Mouse (Mus musculus) large intestine, adult 2 months (tissue): ENCODE data around the gene D17H6S53E. TPM values are rescaled to one million over a fixed set of nuclear protein-coding genes. Genes with fewer than 3 reads are reported as not detected.

Experiments
- DNase-seq: peaks from one replicate; pipeline ENCODE4 v3.0.0-alpha.2; 2012; ENCODE audit warnings: low read depth, low spot score
- WGBS: fragments of 180-500 bp; shearing (Covaris S2); methylation state at CpG from one replicate; pipeline ENCODE4 v1.1.7; 2018; 5-methylcytosine and 5-hydroxymethylcytosine counted together
- polyA plus RNA-seq: library from polyadenylated mRNA; depleted of rRNA; stranded (reverse); fragments of >200 nt; gene quantifications from 2 replicates; pipeline ENCODE4 v1.2.3, GENCODE M21; 2012; rRNA removed

The D17H6S53E gene
- polyA plus RNA-seq, 1 experiment: 11.7 TPM

GRCm38 (mm10) chr17:35174201-35174977 lies 48.2 kb downstream of the D17H6S53E start:
- 17% methylated on average over 8 of the region's 8 CpGs for WGBS
- DNase-seq: no peak

DNA sequence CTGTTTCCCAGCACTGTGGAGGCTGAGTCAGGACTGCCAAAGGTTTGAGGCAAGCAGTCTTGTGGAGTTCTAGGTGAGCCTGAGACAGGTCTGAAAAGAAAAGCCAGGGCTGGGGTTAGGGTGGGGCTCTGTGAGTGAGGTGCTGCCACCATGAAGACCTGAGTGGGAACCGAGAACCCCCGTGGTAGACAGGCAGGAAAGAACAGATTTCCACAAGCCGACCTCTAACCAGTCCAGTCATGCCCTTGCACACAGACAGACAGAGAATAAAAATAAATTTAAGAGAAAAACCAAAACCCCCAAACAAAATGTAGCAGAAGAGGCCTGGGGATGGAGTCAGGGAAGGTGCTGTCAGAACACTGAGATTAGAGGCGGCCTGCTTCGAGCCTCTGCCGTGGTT lies 49.2 kb downstream of the D17H6S53E start:
- 76% methylated on average over 6 of the region's 6 CpGs for WGBS
- no peak for DNase-seq

DNA sequence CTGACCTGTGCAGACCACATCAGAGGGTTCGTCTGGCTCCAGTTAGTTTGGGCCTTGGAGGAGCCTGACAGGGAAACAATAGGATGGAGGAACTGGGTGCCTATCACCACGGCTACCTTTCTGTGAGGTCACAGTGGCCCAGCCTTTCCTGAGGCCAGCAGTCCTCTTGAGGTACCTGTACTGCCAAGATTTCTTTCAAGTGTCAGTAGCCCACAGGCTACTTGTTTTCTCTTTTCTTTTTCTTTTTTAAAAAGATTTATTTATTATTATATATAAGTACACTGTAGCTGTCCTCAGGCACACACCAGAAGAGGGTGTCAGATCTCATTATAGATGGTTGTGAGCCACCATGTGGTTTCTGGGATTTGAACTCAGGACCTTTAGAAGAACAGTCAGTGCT lies 49.8 kb downstream of the D17H6S53E start, which contains the start of gene Aif1:
TSS of gene Aif1 (minus strand) at position 101 of the 400 bp plus-strand sequence.
- WGBS: 63% methylated on average over 2 of the region's 2 CpGs

More for the DNA sequence above, 49.8 kb downstream of the D17H6S53E start, which contains the start of gene Aif1:
- DNase-seq: no peak

Other genes with a start within 250 kb of the D17H6S53E start
- 4.7 and 5.8 TPM in 2 replicates for gene Zbtb12, start 246.9 kb upstream of the D17H6S53E start, polyA plus RNA-seq
- not detected in 2 replicates for gene Gm20547, start 244.3 kb upstream of the D17H6S53E start, polyA plus RNA-seq
- 28.1 and 31.1 TPM in 2 replicates for gene C2, start 228.1 kb upstream of the D17H6S53E start, polyA plus RNA-seq
- gene Ehmt2, start 227.9 kb upstream of the D17H6S53E start, polyA plus RNA-seq: 151 and 185 TPM in 2 replicates
- 180 and 226 TPM in 2 replicates for gene Slc44a4, start 211.9 kb upstream of the D17H6S53E start, polyA plus RNA-seq
- 64.9 and 118 TPM in 2 replicates for gene Neu1, start 195.1 kb upstream of the D17H6S53E start, polyA plus RNA-seq
- 10.5 and 12.0 TPM in 2 replicates for gene Hspa1b, start 167.1 kb upstream of the D17H6S53E start, polyA plus RNA-seq
- gene Gm20481, start 156.5 kb upstream of the D17H6S53E start, polyA plus RNA-seq: not detected in 2 replicates
- 6.4 and 6.6 TPM in 2 replicates for gene Hspa1a, start 154.2 kb upstream of the D17H6S53E start, polyA plus RNA-seq
- 0.21 and 0.22 TPM in 2 replicates for gene Hspa1l, start 153.7 kb upstream of the D17H6S53E start, polyA plus RNA-seq
- gene Lsm2, start 144.5 kb upstream of the D17H6S53E start, polyA plus RNA-seq: 108 and 113 TPM in 2 replicates
- 104 and 139 TPM in 2 replicates for gene Vars, start 125.4 kb upstream of the D17H6S53E start, polyA plus RNA-seq
- 0.38 and 0.64 TPM in 2 replicates for gene Vwa7, start 109.8 kb upstream of the D17H6S53E start, polyA plus RNA-seq
- gene Sapcd1, start 98.4 kb upstream of the D17H6S53E start, polyA plus RNA-seq: 0.81 and 0.83 TPM in 2 replicates
- gene Msh5, start 79.6 kb upstream of the D17H6S53E start, polyA plus RNA-seq: 2.0 and 3.3 TPM in 2 replicates
- gene Clic1, start 76.4 kb upstream of the D17H6S53E start, polyA plus RNA-seq: 209 and 263 TPM in 2 replicates
- gene Ddah2, start 67.3 kb upstream of the D17H6S53E start, polyA plus RNA-seq: 12.5 and 14.9 TPM in 2 replicates
- gene Ly6g6c, start 61.0 kb upstream of the D17H6S53E start, polyA plus RNA-seq: 0.17 and 3.8 TPM in 2 replicates
- 0.26 and 0.47 TPM in 2 replicates for gene Mpig6b, start 60.2 kb upstream of the D17H6S53E start, polyA plus RNA-seq
- gene Ly6g6e, start 49.5 kb upstream of the D17H6S53E start, polyA plus RNA-seq: 0.38 and 0.73 TPM in 2 replicates
- 0.89 and 3.5 TPM in 2 replicates for gene Ly6g6d, start 48.3 kb upstream of the D17H6S53E start, polyA plus RNA-seq
- gene Ly6g6f, start 40.8 kb upstream of the D17H6S53E start, polyA plus RNA-seq: 1.6 and 2.6 TPM in 2 replicates
- 71.9 and 115 TPM in 2 replicates for gene Abhd16a, start 37.1 kb upstream of the D17H6S53E start, polyA plus RNA-seq
- gene Ly6g5c, start 18.1 kb upstream of the D17H6S53E start, polyA plus RNA-seq: 0.81 TPM in 1 of 2 replicates, not detected in the other
- gene Ly6g5b, start 10.9 kb upstream of the D17H6S53E start, polyA plus RNA-seq: 2.2 and 3.0 TPM in 2 replicates
- gene Gpank1, start 4.9 kb upstream of the D17H6S53E start, polyA plus RNA-seq: 18.4 and 19.4 TPM in 2 replicates
- gene Csnk2b, start 4.3 kb upstream of the D17H6S53E start, polyA plus RNA-seq: 358 and 375 TPM in 2 replicates
- gene Apom, start 5.7 kb downstream of the D17H6S53E start, polyA plus RNA-seq: 0.26 TPM in 1 of 2 replicates, not detected in the other
- 103 and 147 TPM in 2 replicates for gene Bag6, start 8.8 kb downstream of the D17H6S53E start, polyA plus RNA-seq
- 227 and 272 TPM in 2 replicates for gene Prrc2a, start 38.5 kb downstream of the D17H6S53E start, polyA plus RNA-seq
- 3.7 and 3.8 TPM in 2 replicates for gene Aif1, start 49.7 kb downstream of the D17H6S53E start, polyA plus RNA-seq
- gene Lst1, start 62.1 kb downstream of the D17H6S53E start, polyA plus RNA-seq: 25.5 and 32.1 TPM in 2 replicates
- gene Ltb, start 68.1 kb downstream of the D17H6S53E start, polyA plus RNA-seq: 23.4 and 35.1 TPM in 2 replicates
- 3.7 and 4.9 TPM in 2 replicates for gene Tnf, start 75.6 kb downstream of the D17H6S53E start, polyA plus RNA-seq
- gene Lta, start 79.0 kb downstream of the D17H6S53E start, polyA plus RNA-seq: 1.8 and 2.5 TPM in 2 replicates
- not detected in 2 replicates for gene Gm16181, start 94.5 kb downstream of the D17H6S53E start, polyA plus RNA-seq
- gene Atp6v1g2, start 107.3 kb downstream of the D17H6S53E start, polyA plus RNA-seq: 4.2 and 4.5 TPM in 2 replicates
- gene Nfkbil1, start 109.4 kb downstream of the D17H6S53E start, polyA plus RNA-seq: 11.8 and 13.0 TPM in 2 replicates
- gene Ddx39b, start 115.4 kb downstream of the D17H6S53E start, polyA plus RNA-seq: 287 and 309 TPM in 2 replicates
- 1,065 and 1,224 TPM in 2 replicates for gene H2-D1, start 136.4 kb downstream of the D17H6S53E start, polyA plus RNA-seq
- 16.5 and 51.5 TPM in 2 replicates for gene H2-Q1, start 194.0 kb downstream of the D17H6S53E start, polyA plus RNA-seq
- gene H2-Q2, start 215.9 kb downstream of the D17H6S53E start, polyA plus RNA-seq: 245 and 632 TPM in 2 replicates